Mouse (Mus musculus): Measurements from ENCODE around the gene Rac2.

Gene Rac2

GRCm38 (mm10) chr15:78521892-78522291, 50.7 kb downstream of the Rac2 start:
- no peak for DNase-seq (ENCODE audit: low spot score in 2 of 2)

GRCm38 (mm10) chr15:78521331-78521730, 51.3 kb downstream of the Rac2 start:
- no peak for DNase-seq (ENCODE audit: low spot score in 2 of 2)

DNA sequence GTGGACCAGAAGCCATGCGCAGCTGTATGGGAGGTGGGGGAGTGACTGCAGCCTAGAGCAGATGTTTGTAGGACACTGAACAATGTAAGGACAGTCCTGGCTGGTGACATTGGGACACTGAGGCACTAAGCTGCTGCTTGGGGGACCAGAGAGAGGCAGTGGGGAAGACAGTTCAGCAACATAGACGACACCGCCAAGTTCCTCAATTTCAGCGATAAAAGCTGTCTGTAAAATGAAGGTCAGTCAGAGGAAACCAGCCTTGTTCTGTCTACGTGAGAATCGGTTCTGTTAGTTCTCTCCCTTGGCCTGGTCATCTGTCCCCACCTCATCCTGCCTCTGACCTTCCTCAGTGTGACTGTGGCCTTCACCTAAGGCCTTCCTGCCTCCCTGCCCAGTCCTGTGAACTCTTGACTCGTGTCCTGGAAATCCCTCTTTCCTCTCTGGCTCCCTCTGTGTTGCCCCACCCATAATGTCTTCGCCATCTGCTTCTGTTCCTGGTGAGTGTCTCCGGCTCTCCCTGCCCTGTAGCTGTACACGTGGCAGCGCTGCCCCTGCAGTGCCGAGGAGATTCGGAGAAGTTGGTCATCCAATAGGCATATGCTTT, 52.4 kb downstream of the Rac2 start:
- no peak for DNase-seq (ENCODE audit: low spot score in 2 of 2)

DNA sequence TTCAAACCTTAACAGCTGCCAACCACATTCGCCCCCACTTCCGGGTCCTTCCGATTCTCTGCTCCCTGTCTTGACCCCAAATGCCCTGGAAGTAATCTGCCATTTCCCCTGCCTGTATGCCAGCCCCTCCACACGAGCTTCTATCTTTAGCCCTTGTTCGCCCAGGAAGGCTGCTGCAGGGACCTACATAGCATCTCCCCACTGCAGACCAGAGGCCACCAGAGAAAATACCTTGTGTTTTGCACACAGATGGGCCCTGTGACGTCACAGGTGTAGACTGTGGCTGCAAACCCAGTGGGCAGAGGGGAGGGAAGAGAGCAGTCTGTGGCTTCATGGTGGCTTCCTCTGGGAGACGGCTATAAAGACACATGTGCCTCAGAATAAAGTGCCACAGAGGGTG, 54.4 kb downstream of the Rac2 start:
- DNase-seq (ENCODE audit: low spot score in 2 of 2) = no peak

DNA sequence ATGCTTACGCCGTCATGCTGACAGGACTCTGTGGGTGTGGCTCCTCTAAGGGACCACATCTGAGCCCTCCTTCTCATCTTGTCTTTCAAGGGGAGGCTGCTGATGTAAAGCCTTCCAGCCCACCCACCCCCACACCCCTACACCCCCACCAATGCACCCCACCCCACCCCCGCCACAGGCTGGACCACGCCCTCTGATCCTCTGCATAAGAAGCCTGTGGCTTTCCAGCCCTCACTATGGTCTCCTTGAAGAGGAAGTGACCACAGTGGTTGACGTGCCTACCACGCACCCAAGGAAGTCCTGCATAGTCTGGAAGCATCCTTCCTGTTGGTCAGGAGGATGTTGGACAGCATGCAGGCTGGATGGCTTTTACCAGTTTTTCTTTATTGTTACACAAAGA, 56.8 kb downstream of the Rac2 start:
- no peak for DNase-seq (ENCODE audit: low spot score in 2 of 2)

DNA sequence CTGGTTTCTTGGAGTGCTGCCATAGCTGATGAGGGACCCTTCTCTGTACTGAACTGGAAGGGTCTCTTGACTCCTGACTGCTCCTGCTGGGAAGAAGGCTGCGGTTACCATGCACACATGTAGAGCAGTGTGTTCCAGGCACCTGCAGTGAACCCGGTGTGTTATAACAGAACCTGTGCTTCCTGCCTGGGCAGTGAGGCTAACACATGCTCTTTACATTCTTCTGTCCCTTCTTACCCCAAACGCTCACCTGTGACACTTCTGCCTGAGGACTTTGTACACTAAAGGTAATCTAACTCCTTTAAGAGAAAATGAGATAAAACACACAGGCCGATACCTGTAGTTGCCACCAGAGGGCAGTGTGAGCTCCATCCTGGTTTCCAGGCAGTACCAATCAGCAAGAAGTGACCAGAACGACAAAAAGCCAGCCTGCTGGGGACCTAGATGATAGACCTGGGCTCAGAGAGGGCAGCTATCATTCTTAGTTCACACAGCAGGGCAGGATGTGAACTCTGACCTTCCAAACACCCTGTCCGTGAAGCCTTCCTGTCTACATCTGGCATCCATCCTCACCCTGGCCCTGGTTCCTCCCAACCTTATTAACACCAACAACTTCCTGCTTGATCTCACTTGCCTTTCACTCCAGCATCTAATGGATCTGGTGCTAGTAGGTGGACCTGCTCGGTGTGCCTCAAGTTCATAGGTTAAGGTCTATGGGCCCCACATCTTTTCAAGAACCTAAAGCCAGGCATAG, 58.0 kb downstream of the Rac2 start:
- peak; percentile 75 for DNase-seq (ENCODE audit: low spot score in 2 of 2)

GRCm38 (mm10) chr15:78513019-78513418, 59.6 kb downstream of the Rac2 start:
- no peak for DNase-seq (ENCODE audit: low spot score in 2 of 2)

DNA sequence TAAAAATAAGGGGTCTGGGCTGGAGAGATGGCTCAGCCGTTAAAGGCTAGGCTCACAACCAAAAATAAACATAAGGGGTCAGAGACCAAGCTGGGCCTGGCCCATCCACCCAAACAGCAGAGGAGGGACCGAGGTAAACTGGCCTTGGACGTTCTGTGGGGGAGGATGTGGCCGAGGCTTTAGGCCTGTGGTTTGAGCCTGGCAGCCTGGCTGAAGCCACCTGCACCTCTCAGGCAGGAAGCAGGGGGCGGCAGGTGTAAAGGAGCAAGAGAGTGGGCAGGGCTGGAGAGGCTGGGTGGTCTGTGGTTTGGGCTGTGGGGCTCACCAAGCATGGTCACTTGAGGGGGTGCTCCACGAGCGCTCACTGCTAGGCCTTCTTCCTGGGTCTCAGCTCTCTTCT, 60.6 kb downstream of the Rac2 start:
- DNase-seq (ENCODE audit: low spot score in 2 of 2) = no peak

DNA sequence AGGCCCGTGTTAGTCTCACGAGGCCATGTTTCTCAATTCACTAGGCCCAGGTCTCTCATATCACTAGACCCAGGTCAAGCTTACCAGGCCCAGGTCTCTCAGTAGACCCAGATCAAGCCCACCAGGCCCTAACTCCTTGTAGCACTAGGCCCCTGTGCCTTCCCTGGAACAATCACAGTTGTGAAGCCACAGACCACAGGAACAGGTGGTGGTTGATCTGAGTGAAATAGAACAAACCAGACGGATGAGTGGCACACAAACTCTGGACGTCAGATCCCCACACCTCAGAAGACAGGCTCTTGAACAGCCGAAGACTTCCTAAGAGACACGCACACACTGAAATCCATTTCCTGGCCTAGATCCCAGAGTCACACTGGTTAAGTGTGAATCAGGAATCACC, 61.8 kb downstream of the Rac2 start:
- DNase-seq (ENCODE audit: low spot score in 2 of 2) = no peak

DNA sequence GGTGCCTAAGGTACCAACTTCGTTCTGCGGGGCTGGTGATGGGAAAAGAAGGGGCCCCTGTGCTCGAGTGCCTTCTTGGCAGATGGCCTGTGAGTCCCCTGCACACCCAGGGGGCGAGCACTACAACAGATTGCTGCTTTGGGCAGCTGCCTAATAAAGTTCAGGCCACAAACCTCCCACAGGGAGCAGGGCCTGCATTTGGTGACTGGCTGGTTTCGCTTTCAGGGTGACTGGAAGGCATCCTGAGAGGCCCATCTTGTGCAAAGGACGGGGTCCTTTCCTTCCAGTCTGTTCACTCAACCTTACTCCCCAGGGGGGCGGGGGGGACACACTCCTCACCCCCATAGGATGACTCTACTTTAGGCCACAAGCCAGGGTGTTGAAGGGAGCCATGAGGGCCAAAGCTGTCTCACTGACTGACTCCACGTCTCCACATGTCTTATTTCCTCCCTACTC, 62.4 kb downstream of the Rac2 start:
- DNase-seq (ENCODE audit: low spot score in 2 of 2) = no peak

- DNase-seq (ENCODE audit: low spot score in 2 of 2) = no peak
These were observed 63.2 kb downstream of the Rac2 start for GRCm38 (mm10) chr15:78509297-78509899.
